Mouse (Mus musculus) heart, postnatal 0 days (tissue): ENCODE data around the gene Col6a5.

Experiments
- CTCF ChIP-seq: IDR thresholded peaks from 2 replicates; pipeline ENCODE4 v1.5.1; 2016; ENCODE audit warnings: antibody characterized with exemption, control low read depth, low read depth
- EP300 ChIP-seq: IDR thresholded peaks from 2 replicates; pipeline ENCODE4 v1.6.1; 2016; ENCODE audit warnings: antibody characterized with exemption, low read depth

- TF ChIP-seq CTCF (no peak), EP300 (no peak)
Measured at GRCm38 (mm10) chr9:105909352-105909751, 51.1 kb downstream of the Col6a5 start.
